Mouse (Mus musculus) MEL (cell line): ENCODE results near the gene Hoxb9. TPM values are rescaled to one million over a fixed set of nuclear protein-coding genes. Genes with fewer than 3 reads are reported as not detected.

Experiments
- DNase-seq: peaks from one replicate; pipeline ENCODE4 v3.0.0; 2011; ENCODE audit warnings: low read depth, low spot score
- H3K27ac ChIP-seq: 2 replicates; pipeline ENCODE4 v1.5.1; 2012; ENCODE audit warnings: low read depth, mild to moderate bottlenecking, control low read depth, low read length, moderate library complexity; ENCODE audit not compliant: control insufficient read depth
- H3K27me3 ChIP-seq, 2 experiments: fragments of 150-350 bp in 1 of 2; sonication (generic) in 1 of 2; 2 replicates each; pipeline ENCODE4 v1.6.1; 2012; ENCODE audit warnings: low read length in 2 of 2, mild to moderate bottlenecking in 2 of 2, improper control_type of control experiment in 1 of 2, moderate library complexity in 1 of 2; ENCODE audit not compliant: insufficient read depth in 2 of 2, control insufficient read depth in 1 of 2
- H3K36me3 ChIP-seq, 2 experiments: 2 replicates each; pipeline ENCODE4 v1.6.1; 2012 to 2014; ENCODE audit warnings: low read length in 2 of 2, improper control_type of control experiment in 1 of 2, inconsistent platforms in 1 of 2, mild to moderate bottlenecking in 1 of 2; ENCODE audit not compliant: insufficient read depth in 2 of 2, control insufficient read depth in 1 of 2
- H3K4me1 ChIP-seq, 2 experiments: fragments of 150-350 bp in 1 of 2; sonication (generic) in 1 of 2; 2 replicates each; pipeline ENCODE4 v1.6.1; 2012; ENCODE audit warnings: low read length in 2 of 2, improper control_type of control experiment in 1 of 2, mild to moderate bottlenecking in 1 of 2; ENCODE audit not compliant: insufficient read depth in 2 of 2, control insufficient read depth in 1 of 2
- H3K4me3 ChIP-seq, 2 experiments: fragments of 150-350 bp in 1 of 2; sonication (generic) in 1 of 2; 2 replicates each; pipeline ENCODE4 v1.5.1; 2012; ENCODE audit warnings: low read depth in 2 of 2, low read length in 2 of 2, mild to moderate bottlenecking in 2 of 2, moderate library complexity in 2 of 2, control low read depth in 1 of 2, improper control_type of control experiment in 1 of 2; ENCODE audit not compliant: control insufficient read depth in 1 of 2, insufficient read depth in 1 of 2
- H3K79me2 ChIP-seq: 2 replicates; pipeline ENCODE4 v1.6.1; 2012; ENCODE audit warnings: mild to moderate bottlenecking, low read length, moderate library complexity; ENCODE audit not compliant: control insufficient read depth, poor library complexity, insufficient read depth
- H3K9ac ChIP-seq: 2 replicates; pipeline ENCODE4 v1.6.1; 2012; ENCODE audit warnings: low read depth, mild to moderate bottlenecking, control low read depth, low read length, moderate library complexity; ENCODE audit not compliant: control insufficient read depth, poor library complexity, severe bottlenecking
- H3K9me3 ChIP-seq: fragments of 150-350 bp; sonication (generic); replicated peaks from 2 replicates; pipeline ENCODE4 v1.6.1; 2012; ENCODE audit warnings: mild to moderate bottlenecking, low read length, improper control_type of control experiment, moderate library complexity; ENCODE audit not compliant: insufficient read depth
- CHD1 ChIP-seq: IDR thresholded peaks from 2 replicates; pipeline ENCODE4 v1.6.1; 2012; ENCODE audit warnings: low read depth, mild to moderate bottlenecking, inconsistent platforms, low read length, improper control_type of control experiment
- CTCF ChIP-seq, 3 experiments: IDR thresholded peaks in 2 of 3; conservative IDR thresholded peaks in 1 of 3; 2 replicates each; pipeline ENCODE4 v1.5.1; 2011 to 2012; ENCODE audit warnings: low read length in 3 of 3, low read depth in 2 of 3, mild to moderate bottlenecking in 2 of 3, improper control_type of control experiment in 1 of 3, inconsistent platforms in 1 of 3, mixed read lengths in 1 of 3, moderate library complexity in 1 of 3; ENCODE audit not compliant: control insufficient read depth in 1 of 3, insufficient read depth in 1 of 3, poor library complexity in 1 of 3, severe bottlenecking in 1 of 3
- E2F4 ChIP-seq: IDR thresholded peaks from 2 replicates; pipeline ENCODE4 v1.6.1; 2011; ENCODE audit warnings: low read depth, low read length, improper control_type of control experiment, borderline replicate concordance
- ELF1 ChIP-seq: IDR thresholded peaks from 2 replicates; pipeline ENCODE4 v1.6.1; 2014; ENCODE audit warnings: low read depth, mild to moderate bottlenecking, inconsistent platforms, low read length, improper control_type of control experiment, moderate library complexity
- EP300 ChIP-seq, 2 experiments: IDR thresholded peaks; 2 replicates each; pipeline ENCODE4 v1.6.1; 2011; ENCODE audit warnings: improper control_type of control experiment in 2 of 2, low read length in 2 of 2, low read depth in 1 of 2, mild to moderate bottlenecking in 1 of 2
- ETS1 ChIP-seq: IDR thresholded peaks from 2 replicates; pipeline ENCODE4 v1.6.1; 2012; ENCODE audit warnings: low read depth, mild to moderate bottlenecking, inconsistent platforms, low read length, improper control_type of control experiment, moderate library complexity
- GATA1 ChIP-seq: IDR thresholded peaks from 2 replicates; pipeline ENCODE4 v1.6.1; 2011; ENCODE audit warnings: low read depth, low read length, improper control_type of control experiment
- HCFC1 ChIP-seq: IDR thresholded peaks from 2 replicates; pipeline ENCODE4 v1.6.1; 2012; ENCODE audit warnings: low read depth, mild to moderate bottlenecking, inconsistent platforms, low read length, improper control_type of control experiment, moderate library complexity
- MAFK ChIP-seq: IDR thresholded peaks from 2 replicates; pipeline ENCODE4 v1.6.1; 2011; ENCODE audit warnings: low read depth, mild to moderate bottlenecking, low read length, improper control_type of control experiment, borderline replicate concordance
- MAZ ChIP-seq: IDR thresholded peaks from 2 replicates; pipeline ENCODE4 v1.6.1; 2012; ENCODE audit warnings: low read depth, mild to moderate bottlenecking, inconsistent platforms, low read length, improper control_type of control experiment
- MEF2A ChIP-seq: IDR thresholded peaks from 2 replicates; pipeline ENCODE4 v1.6.1; 2014; ENCODE audit warnings: low read depth, mild to moderate bottlenecking, inconsistent platforms, low read length, improper control_type of control experiment; ENCODE audit not compliant: poor library complexity, insufficient replicate concordance, severe bottlenecking; ENCODE audit errors: extremely low read depth
- MYB ChIP-seq: IDR thresholded peaks from 2 replicates; pipeline ENCODE4 v1.6.1; 2011; ENCODE audit warnings: mild to moderate bottlenecking, low read depth, low read length, improper control_type of control experiment
- MYC ChIP-seq: IDR thresholded peaks from 2 replicates; pipeline ENCODE4 v1.6.1; 2011; ENCODE audit warnings: low read depth, mild to moderate bottlenecking, low read length, improper control_type of control experiment, moderate library complexity
- NRF1 ChIP-seq: IDR thresholded peaks from 2 replicates; pipeline ENCODE4 v1.6.1; 2014; ENCODE audit warnings: low read depth, mild to moderate bottlenecking, inconsistent platforms, low read length, improper control_type of control experiment, moderate library complexity; ENCODE audit not compliant: poor library complexity, insufficient read depth, severe bottlenecking
- POLR2A ChIP-seq, 2 experiments: IDR thresholded peaks; 2 replicates each; pipeline ENCODE4 v1.6.1; 2011 to 2012; ENCODE audit warnings: low read length in 2 of 2, mild to moderate bottlenecking in 2 of 2, control low read depth in 1 of 2, improper control_type of control experiment in 1 of 2, low read depth in 1 of 2, moderate library complexity in 1 of 2; ENCODE audit not compliant: control insufficient read depth in 1 of 2, insufficient read depth in 1 of 2, poor library complexity in 1 of 2
- POLR2AphosphoS5 ChIP-seq: IDR thresholded peaks from 2 replicates; pipeline ENCODE4 v1.6.1; 2012; ENCODE audit warnings: low read depth, borderline replicate concordance, mild to moderate bottlenecking, inconsistent platforms, low read length, moderate library complexity, mixed read lengths
- SMC3 ChIP-seq: IDR thresholded peaks from 2 replicates; pipeline ENCODE4 v1.6.1; 2011; ENCODE audit warnings: low read depth, low read length, improper control_type of control experiment
- TAL1 ChIP-seq: IDR thresholded peaks from 2 replicates; pipeline ENCODE4 v1.6.1; 2012; ENCODE audit warnings: mild to moderate bottlenecking, inconsistent platforms, low read length, moderate library complexity, mixed read lengths
- TBP ChIP-seq: IDR thresholded peaks from 2 replicates; pipeline ENCODE4 v1.8.0; 2011; ENCODE audit warnings: low read depth, low read length, improper control_type of control experiment
- TCF12 ChIP-seq: IDR thresholded peaks from 2 replicates; pipeline ENCODE4 v1.6.1; 2014; ENCODE audit warnings: low read depth, mild to moderate bottlenecking, inconsistent platforms, low read length, improper control_type of control experiment, moderate library complexity
- USF1 ChIP-seq: IDR thresholded peaks from 2 replicates; pipeline ENCODE4 v1.6.1; 2014; ENCODE audit warnings: low read depth, mild to moderate bottlenecking, inconsistent platforms, low read length, improper control_type of control experiment, moderate library complexity
- ZKSCAN1 ChIP-seq: IDR thresholded peaks from 2 replicates; pipeline ENCODE4 v1.6.1; 2012; ENCODE audit warnings: low read depth, mild to moderate bottlenecking, inconsistent platforms, low read length, improper control_type of control experiment, moderate library complexity
- polyA plus RNA-seq, 2 experiments: library from polyadenylated mRNA; stranded (reverse) in 1 of 2; unstranded in 1 of 2; fragments of >175 nt in 1 of 2; fragments of >200 nt in 1 of 2; gene quantifications; 2 replicates each; pipeline versions ENCODE4 v1.2.1 to v1.2.4; 2012; ENCODE audit warnings: low replicate concordance in 2 of 2, low read depth in 1 of 2; ENCODE audit not compliant: insufficient read length in 2 of 2, insufficient read depth in 1 of 2, missing spikeins in 1 of 2
- total RNA-seq: library from RNA; depleted of rRNA; stranded (reverse); fragments of 300-350 nt; gene quantifications from 2 replicates; pipeline ENCODE4 v1.2.3, GENCODE M21; 2012

The Hoxb9 gene
- total and polyA plus RNA-seq, 3 experiments, result not detected

DNA sequence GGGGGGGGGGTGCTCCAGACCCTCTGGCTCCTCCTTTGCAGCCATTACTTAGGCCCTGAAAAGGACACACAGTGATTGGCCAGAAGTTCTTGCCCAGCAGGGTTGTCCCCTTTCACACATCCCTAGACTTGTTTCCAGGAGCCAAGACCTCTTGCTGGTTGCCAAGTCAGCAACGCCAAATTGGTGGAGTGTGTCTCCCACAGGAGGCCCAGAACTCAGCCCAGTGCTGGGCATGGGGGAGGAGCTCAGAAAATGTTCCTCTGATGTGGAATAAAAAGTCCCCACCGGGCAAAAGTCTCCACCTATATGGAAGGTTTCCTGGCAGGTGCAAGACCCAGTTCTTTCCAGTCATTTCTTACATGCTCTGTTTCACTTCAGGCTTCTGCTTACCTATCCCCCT, 12.2 kb upstream of the Hoxb9 start:
- Histone ChIP-seq H3K9ac (no peak overlapping the region), H3K27me3 (peaks cover 12% of the 10 kb centered on the region in 2 experiments), H3K79me2 (no peaks in the 10 kb centered on the region)

DNA sequence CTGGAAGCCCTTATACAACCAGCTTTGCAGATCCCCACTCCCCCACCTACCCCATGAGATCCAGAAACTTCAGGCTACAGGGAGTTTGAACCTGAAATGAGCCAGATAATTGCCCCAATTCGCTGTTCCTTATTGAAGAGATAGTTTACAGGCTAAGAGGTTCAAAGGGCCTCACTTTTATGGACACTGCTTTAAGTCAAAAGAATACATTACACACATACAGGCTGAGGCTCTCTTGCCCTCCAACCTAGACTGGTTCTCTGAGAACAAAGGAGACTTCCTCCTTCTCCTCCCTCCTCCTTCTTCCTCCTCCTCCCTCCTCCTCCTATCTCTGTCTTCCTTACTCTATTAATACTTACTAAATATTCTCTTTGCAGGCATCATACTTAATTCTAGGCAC, 11.7 kb upstream of the Hoxb9 start:
- Histone ChIP-seq H3K9ac (no peak overlapping the region), H3K9me3 (no peaks in the 10 kb centered on the region), H3K79me2 (no peaks in the 10 kb centered on the region), H3K36me3 (no peaks in the 10 kb centered on the region), H3K4me3 (no peak overlapping the region), H3K27me3 (peaks cover 12% of the 10 kb centered on the region in 2 experiments), H3K27ac (no peak overlapping the region), H3K4me1 (no peaks in the 10 kb centered on the region)
- no peak for TF ChIP-seq CTCF (IDR thresholded peaks at IDR 0.05 in 2 of 3, conservative IDR thresholded peaks at IDR 0.05 in 1 of 3; ENCODE audit: control insufficient read depth in 1 of 3, insufficient read depth in 1 of 3, low read depth in 2 of 3, low read length in 3 of 3, poor library complexity in 1 of 3, severe bottlenecking in 1 of 3)
- no peak for TF ChIP-seq MYB
- no peak for TF ChIP-seq MAFK
- DNase-seq, result no peak

More for the DNA sequence above, 12.2 kb upstream of the Hoxb9 start:
- no peaks in the 10 kb centered on the region for H3K36me3 ChIP-seq
- TF ChIP-seq POLR2A (IDR thresholded peaks at IDR 0.05; ENCODE audit: control insufficient read depth in 1 of 2, insufficient read depth in 1 of 2, low read depth in 1 of 2, low read length in 2 of 2, poor library complexity in 1 of 2) (no peak), GATA1 (no peak), SMC3 (no peak), NRF1 (no peak), TAL1 (no peak), EP300 (IDR thresholded peaks at IDR 0.05; ENCODE audit: low read depth in 1 of 2, low read length in 2 of 2) (no peak), MAFK (no peak), MEF2A (no peak), TBP (no peak), USF1 (no peak), MAZ (no peak)
- DNase-seq, result no peak
- no peaks in the 10 kb centered on the region for H3K9me3 ChIP-seq
- no peak overlapping the region for H3K27ac ChIP-seq
- no peak overlapping the region for H3K4me3 ChIP-seq
- no peaks in the 10 kb centered on the region for H3K4me1 ChIP-seq

DNA sequence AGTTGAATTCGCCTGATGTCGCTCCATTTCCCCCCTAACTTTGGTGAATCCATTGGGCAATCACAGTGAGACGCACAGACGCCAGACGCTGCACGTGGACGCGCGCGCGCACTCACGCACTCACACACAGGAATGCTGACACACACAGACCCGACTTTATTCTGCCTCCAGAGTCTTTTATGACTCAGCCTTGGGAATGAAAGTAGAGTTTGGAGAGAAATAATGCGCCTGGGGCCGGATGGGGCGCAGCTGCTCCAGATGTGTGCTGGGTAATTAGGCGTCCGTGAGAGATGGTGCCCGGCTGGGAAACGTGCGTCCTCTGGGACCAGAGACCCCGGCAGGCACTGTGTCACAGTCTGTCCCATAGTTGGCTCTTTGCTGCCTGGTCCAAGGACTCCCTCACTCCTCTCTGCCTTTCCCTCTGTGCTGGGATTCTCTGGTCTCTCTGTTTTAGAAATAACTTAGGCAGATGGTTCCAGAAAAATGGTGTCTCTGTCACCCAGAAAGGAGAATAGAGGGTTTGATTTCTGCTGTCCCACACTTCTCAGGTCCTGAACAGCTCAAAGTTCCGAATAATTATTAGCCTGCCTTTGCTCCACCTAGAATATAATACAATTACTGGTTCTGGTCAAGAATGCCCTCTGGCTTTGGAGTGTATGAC, 10.8 kb upstream of the Hoxb9 start:
- no peaks in the 10 kb centered on the region for H3K9me3 ChIP-seq
- H3K79me2 ChIP-seq, result no peaks in the 10 kb centered on the region
- no peaks in the 10 kb centered on the region for H3K4me1 ChIP-seq
- no peak overlapping the region for H3K9ac ChIP-seq
- no peak overlapping the region for H3K4me3 ChIP-seq
- H3K27me3 ChIP-seq, result peaks cover 12% of the 10 kb centered on the region in 2 experiments
- TF ChIP-seq ZKSCAN1 (no peak), GATA1 (no peak), TCF12 (no peak), ETS1 (no peak), HCFC1 (no peak), MYB (no peak), SMC3 (no peak), ELF1 (no peak), MYC (no peak), E2F4 (no peak), CHD1 (no peak), POLR2AphosphoS5 (no peak), MAZ (no peak)
- no peak overlapping the region for H3K27ac ChIP-seq
- no peak for DNase-seq
- no peaks in the 10 kb centered on the region for H3K36me3 ChIP-seq
